Mouse (Mus musculus) kidney, postnatal 36 days (tissue): ENCODE results near the gene Col6a5.
A peak's percentile ranks its signal among the peaks of the same experiment; 100 is the strongest.

Source experiments
- DNase-seq, 2 experiments: peaks; one replicate each; pipeline ENCODE4 v3.0.0; 2021 to 2022; ENCODE audit warnings: mixed read lengths in 2 of 2

The Col6a5 gene

DNA sequence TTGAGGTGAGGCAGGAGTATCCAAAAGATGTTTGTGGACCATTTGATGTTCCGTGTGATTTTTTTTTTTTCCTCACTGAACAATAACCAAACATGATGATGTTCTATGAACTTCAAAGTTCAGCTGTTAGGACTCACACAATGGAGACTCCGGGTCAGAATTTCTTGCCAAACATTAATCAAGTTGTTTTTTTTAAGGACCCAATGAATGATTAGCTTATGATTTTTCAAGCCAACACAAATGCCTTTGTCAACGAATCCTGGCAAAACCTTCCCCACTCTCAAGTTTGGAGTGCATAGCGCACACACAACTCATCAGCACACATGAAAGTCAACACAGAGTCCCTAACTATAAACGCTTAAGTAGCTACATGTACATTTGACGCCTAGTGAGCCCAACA is 139.7 kb downstream of the Col6a5 start:
- DNase-seq, result peak in 1 of 2 experiments; percentile 17

DNA sequence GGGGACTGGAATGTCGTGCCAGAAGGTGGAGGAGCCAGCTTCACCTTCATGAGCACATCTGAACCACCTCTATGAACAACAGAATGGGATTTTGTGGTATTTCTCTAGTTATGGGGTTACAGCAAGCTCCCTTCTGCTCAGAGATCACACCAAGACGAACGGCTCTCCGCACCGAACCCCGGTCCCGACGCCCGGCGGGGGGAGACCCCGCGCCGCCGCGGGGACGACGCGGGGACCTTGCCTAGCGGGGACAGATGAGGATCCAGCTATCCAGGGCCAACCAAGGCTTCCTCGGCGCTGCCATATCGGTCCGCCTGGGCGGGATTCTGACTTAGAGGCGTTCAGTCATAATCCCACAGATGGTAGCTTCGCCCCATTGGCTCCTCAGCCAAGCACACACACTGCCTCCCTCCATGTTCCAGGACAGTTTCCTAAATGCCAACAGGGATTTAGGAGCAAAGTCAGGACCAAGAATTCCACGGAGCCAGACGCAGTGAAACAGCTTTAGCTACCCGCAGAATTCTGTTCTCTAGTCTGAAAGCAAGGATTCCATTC is 141.2 kb downstream of the Col6a5 start:
- no peak for DNase-seq

DNA sequence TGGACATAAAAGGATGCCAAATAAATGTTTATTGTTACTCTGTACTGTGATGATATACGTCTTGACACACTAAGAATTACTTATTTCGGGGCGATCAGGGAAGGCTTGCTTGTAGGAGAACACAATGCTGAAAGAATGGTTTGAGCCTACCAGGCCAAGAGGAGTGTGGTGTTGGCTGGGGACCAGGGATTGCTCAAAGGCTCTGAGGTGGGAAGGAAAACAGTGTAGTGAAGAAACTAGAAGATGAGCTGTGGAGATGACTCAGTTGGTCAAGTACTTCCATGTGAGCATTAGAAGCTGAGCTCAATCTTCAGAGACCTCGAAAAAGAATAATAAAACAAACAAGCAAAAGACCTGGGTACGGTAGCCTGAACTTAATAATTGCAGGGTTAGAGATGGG is 146.0 kb downstream of the Col6a5 start:
- DNase-seq, result no peak

DNA sequence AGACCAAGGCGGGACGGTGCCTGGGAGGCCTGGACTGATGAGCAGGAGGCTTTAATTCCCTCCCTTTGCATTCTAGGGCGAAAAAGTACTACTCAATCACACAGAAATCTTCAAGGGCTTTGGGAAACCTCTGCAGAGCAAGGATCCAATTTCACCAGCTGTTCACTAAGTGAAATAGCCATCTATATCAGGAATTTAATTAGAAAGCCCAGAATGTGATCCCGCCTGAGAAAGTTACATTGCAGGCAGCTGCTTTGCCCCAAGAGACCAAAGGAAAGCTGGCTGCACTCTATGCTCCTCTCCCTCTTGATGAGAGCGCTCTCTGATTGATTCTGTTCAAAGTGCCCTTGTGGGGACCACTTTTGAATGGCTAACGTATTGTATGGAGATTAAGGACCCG is 149.0 kb downstream of the Col6a5 start:
- peak in 1 of 2 experiments; percentile 25 for DNase-seq

DNA sequence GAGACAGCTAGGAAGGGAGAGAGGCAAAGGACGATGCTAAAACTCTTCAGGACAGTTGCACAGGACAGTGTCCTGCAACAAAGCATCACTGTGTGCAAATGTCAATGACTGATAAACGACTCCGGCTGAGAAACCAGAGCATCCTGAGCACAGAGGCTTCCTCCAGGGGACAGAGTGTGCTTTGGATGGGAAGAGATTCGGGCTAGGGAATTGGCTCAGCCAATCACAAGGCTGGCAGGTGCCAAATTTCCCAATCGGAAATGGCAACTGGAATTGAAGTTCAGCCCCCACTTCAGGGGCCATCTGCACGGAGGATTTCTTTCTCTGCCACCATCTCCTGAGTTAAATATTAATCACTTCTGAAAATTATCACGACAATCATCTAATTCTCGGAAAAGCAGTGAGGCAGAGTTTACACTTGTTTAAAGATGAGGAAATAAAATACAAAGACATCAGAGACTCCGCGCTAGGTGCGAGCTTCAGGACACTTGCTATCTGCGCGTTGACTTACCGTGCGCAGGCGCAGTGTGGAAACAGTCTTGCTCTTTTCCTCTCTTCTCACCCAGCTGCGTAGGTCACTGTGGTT is 151.4 kb downstream of the Col6a5 start:
- DNase-seq, result peak in 1 of 2 experiments; percentile 5
